Mouse (Mus musculus) embryo, embryonic 9.5 days (tissue): ENCODE measurements around the gene Fbxo24.
"Not testable (repeated sequence)": the region's sequence is repeated elsewhere in the genome, so short reads cannot be mapped to it uniquely, and the experiment has no call there.

Experiments used
- DNase-seq: peaks from one replicate; pipeline ENCODE4 v3.0.0-alpha.2; 2017; ENCODE audit errors: extremely low spot score

The Fbxo24 gene

GRCm38 (mm10) chr5:137642886-137643285 is 14.1 kb upstream of the Fbxo24 start:
- DNase-seq: no peak

GRCm38 (mm10) chr5:137641054-137641453 is 12.3 kb upstream of the Fbxo24 start, which contains the start of gene Sap25:
TSS of gene Sap25 (plus strand) at chr5:137641334.
- DNase-seq: no peak

GRCm38 (mm10) chr5:137639472-137639871 is 10.7 kb upstream of the Fbxo24 start:
- no peak for DNase-seq

DNA sequence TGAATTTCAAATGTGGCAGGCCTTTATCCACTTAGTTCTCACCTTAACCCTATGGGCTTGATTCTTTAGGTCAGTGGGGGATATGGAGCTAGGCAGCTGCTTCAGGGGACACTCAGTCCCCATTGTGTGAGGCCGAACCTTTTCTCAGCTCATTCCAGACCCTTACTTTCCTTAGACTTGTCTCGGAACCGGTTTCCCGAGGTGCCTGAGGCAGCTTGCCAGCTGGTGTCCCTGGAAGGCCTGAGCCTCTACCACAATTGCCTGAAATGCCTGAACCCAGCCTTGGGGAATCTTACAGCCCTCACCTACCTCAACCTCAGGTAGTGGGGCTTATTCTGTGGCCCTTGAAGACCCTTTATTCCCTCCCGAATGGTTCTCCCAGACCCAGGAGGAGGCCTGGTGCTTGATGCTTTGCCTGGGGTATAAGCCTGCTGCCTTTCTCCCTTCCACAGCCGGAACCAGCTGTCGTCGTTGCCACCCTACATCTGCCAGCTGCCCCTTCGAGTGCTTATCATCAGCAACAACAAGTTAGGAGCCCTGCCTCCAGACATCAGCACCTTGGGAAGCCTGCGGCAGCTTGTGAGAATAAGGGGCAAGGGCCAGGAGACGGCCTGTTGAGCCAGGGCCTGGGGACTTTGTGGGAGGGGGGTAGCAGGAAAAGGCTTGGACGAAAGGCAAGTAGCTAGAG is 4.7 kb upstream of the Fbxo24 start:
- no peak for DNase-seq

DNA sequence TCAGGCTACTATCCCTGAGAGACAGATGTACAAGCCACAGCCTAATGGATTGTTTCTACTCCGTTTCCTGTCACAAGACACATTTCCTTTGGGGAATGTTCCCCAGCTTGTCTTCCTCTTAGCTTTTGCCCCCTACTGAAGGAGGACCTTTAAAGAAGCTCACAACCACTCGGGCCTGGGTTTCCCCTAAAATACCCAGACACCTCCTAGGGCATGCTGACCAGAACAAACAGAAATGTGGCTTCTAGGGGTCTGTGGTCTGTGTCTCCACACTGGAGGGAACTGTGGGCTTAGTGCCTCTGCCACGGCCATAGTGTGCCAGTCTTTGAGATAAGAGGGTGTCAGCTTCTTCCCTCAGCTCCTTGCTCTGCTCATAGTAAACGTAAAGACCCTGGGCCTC is 2.8 kb upstream of the Fbxo24 start:
- DNase-seq: no peak

DNA sequence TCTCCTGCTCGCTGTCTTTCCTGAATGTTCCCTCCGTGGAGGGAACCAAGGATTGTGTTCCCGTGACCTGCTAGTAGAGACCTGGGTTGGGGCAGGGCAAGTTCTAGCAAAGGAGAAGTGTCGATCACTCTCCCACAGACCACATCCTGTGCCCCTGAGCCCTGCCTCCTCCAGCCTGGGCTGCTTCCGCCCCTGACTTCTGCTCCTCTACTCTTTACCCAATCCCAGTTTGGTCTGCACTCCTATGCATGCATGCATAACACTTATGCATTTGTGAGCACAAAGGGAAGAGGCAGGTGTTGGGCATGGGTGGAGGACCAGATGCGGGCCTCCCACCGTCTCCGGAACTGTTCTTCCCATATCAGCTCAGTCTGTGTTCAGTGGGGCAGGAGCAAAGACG is 2.4 kb upstream of the Fbxo24 start:
- no peak for DNase-seq

- DNase-seq: no peak
Measured at GRCm38 (mm10) chr5:137630602-137631001, 1.8 kb upstream of the Fbxo24 start.

DNA sequence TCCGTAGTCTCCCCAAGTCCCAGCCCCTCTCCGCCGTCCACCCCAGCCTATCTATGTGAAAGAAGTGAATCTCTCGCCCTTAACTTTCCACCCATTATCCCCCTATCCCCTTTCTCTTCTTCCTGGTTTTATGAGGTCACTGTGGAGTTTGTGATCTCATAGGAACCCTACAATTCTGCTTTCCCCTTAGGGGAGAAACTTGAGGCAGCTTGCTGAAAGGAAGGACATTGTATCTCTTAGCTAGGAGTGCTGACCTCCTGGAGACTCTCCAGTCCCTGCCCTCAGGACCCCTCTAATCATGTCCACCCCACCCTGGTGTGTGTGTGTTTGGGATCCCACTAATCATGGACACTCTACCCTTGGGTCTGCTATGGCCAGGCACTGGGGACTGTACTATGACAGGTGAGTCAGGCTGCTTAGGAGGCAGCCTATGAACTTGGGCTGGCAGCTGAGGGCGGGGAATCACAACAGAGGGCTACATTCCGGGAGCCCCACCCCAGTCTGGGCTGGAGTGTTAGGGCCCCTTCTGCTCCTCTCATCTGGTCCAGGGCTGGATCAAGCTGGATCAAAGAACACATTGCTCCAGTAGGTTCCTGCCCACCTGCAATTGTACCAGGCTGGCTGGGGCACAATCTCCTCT is 1.2 kb upstream of the Fbxo24 start:
- no peak for DNase-seq

- DNase-seq: no peak
Measured at GRCm38 (mm10) chr5:137629306-137629721, 512 bp upstream of the Fbxo24 start.

DNA sequence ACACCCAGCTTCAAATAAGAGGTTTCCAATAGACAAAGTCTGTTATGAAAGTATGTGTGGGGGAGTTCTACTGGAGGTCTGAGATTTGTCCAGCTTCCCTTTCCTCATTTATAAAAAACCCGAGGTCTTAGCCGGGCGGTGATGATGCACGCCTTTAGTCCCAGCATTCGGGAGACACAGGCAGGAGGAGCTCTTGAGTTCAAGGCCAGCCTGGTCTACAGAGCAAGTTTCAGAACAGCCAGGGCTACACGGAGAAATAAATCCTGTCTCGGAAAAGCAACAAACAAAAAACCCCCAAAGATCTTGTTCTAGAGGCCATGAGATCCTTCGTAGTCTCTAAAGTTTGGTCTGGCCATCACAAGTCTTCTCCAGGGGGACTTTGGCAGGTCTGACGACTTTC is 811 bp downstream of the Fbxo24 start:
- no peak for DNase-seq

- no peak for DNase-seq
Measured at GRCm38 (mm10) chr5:137623937-137624530, 4.8 kb downstream of the Fbxo24 start.

GRCm38 (mm10) chr5:137615347-137615746 is 13.5 kb downstream of the Fbxo24 start:
- DNase-seq: no peak

DNA sequence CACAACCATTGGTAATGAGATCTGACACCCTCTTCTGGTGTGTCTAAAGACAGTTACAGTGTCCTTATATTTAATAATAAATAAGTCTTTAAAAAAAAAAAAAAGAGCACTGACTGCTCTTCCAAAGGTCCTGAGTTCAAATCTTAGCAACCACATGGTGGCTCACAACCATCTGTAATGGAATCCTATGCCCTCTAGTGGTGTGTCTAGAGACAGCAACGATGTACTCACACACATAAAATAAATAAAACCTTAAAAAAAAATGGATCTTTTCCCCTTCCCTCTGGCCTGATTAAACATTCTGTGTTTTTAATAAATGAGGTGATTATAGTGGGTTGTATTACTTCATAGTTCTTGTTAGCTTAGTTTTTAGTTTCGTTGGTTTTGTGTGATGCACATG is 13.9 kb downstream of the Fbxo24 start:
- DNase-seq: not testable (repeated sequence)

GRCm38 (mm10) chr5:137613550-137613949 is 15.3 kb downstream of the Fbxo24 start, which contains the start of gene Pcolce:
TSS of gene Pcolce (minus strand) at chr5:137613784.
- no peak for DNase-seq

- DNase-seq: no peak
Measured at GRCm38 (mm10) chr5:137613076-137613475, 15.7 kb downstream of the Fbxo24 start.

- DNase-seq: peak; percentile 82
Measured at GRCm38 (mm10) chr5:137611245-137611602, 17.6 kb downstream of the Fbxo24 start.

DNA sequence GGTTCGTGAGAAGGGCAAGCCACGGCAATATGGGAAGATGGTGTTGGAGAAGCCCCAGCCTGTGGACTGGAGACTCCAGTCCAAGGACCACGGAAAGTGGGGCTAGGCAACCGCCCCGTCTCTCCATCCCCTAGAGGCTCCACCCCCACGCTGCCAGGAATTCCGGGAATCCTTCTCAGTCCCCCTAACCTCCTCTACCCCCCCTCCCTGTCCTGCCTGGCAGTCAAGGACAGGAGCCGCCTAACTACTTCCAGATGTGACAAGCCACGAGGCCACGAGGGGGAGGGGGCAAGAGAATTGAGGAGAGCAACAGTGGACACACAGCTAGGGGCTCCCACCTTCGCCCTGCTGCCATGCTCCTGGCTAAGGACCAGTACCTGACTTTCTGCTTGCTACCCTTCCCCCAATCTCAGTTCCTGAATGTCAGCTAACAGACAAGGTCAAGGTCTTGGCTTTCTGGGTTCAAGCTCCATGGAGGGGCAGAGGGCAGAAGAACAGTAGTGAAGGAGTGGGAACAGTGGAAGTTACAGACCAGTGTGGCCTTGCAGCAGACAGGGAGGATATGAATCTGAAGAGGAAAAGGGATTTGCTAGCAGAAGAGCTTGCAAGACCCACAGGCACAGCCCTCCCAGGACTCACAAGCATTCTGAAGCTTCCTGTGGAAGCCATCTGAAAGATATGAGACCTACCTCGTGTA is 18.1 kb downstream of the Fbxo24 start:
- peak; percentile 87 for DNase-seq

GRCm38 (mm10) chr5:137610056-137610455 is 18.7 kb downstream of the Fbxo24 start:
- DNase-seq: no peak

GRCm38 (mm10) chr5:137609292-137609691 is 19.5 kb downstream of the Fbxo24 start:
- DNase-seq: no peak

- no peak for DNase-seq
Measured at GRCm38 (mm10) chr5:137608654-137609190, 20.1 kb downstream of the Fbxo24 start.

DNA sequence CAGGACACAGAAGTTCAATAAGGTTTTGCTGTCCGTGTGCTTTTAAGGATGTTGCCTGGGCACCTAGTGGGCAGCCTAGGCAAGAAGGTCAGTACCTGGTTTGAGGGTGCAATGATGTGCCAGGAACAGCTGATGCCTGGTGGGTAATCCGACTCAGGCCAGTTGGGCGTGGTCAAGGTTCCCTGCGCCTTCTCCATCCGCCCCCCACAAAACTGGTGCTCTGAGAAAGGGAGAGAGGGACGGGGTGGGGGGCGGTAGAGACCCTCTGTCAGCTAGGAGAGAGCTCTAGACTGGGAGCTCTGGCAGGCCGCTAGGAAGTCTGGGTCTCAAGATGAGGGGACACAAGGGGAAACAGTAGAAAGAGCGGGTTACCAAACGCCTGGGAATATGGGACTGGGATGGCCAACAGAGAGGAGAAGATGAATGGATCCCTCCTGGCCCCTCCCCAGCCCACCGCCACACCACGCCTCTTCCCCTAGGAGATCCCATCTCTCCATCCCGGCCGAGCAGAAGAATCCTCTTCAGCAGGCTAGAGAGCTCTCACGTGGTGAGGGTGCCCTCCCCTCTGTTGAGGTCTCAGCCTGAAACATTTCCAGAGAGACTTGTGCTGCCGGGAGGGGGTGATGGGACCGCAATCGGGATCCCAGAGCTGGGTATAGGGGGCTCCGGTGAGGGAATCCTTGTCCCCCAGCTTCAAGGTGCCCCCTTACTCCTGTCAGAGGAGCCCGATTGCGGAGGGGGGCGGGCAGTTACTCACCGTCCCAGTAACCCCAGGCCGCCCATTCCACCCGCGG is 20.7 kb downstream of the Fbxo24 start:
- no peak for DNase-seq
